Mouse (Mus musculus) spleen, postnatal 10 days (tissue): ENCODE results near the gene Fignl2.
A peak's percentile ranks its signal among the peaks of the same experiment; 100 is the strongest.

Experiments
- DNase-seq, 2 experiments: peaks; one replicate each; pipeline ENCODE4 v3.0.0; 2021 to 2022; ENCODE audit warnings: low spot score in 2 of 2

Fignl2 gene

DNA sequence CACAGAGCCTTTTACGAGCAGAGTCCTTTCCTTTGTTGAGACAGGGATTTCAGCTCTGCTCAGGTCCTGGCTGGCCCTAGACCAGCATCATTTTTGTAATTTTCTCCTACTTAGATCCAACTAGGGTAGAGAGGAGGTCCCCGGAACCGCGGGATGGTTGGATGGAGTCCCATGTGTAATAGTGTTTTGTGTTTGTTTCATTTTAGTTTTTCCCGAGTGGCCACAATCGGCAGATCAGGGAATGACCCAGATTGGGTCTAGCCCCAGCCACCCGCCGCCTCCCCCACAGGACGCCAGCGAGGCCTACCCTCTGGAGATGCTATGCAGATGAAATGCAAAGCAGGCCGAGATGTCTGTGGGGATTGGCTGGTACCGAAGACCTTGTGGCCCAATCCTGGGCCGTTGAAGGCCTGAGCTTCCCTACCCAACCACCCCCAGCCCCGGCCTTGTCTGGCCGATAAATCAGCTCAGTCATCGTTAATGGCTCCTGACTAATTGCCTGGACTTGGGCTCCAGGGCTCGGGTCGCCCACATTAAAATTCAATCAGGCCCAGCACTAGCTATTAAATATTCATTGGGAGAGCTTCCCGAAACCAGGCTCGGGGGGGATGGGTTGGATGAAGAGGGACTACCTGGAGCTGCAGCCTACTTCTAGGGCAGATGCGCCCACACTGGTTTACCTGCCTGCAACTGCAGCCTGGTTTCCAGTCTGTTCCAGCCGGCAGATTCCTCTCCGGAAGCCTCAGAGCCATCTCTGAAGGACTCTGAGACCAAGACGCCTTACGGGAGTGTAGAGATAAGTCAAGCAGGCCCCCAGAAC lies 14.7 kb upstream of the Fignl2 start:
- DNase-seq: no peak

DNA sequence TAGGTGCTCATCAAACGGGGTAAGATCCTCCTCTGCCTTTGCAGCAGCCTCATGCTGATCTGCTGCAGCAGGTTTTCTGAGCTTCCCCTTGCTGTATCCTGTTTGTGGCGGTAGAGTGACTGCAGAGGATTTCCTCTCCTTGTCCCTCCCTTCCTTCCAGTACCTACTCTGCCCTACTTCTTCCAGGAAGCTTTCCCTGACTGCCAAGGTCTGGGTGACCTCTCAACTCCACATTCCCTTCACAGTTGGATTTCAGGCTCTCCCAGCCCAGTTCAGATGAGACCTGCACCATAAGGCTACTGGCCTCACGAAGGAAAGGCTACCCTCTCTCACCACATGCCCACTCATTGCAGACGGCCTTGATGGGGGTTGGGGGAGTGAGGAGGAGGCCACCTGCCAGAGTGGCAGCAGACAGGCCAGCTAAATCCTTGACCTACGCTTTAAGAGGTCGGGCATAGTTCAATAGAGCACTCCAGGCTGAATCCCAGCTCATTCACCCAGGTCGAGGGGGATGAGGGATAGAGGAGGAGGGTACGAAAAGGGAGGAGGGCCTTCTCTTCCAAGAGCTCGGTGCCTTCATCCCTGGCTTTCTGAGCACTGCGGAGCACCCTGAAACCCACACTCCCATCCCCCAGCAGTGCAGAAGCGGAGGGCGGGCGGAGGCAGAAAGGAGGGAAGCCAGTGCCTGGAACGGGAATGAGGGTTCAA lies 13.9 kb upstream of the Fignl2 start:
- no peak for DNase-seq

DNA sequence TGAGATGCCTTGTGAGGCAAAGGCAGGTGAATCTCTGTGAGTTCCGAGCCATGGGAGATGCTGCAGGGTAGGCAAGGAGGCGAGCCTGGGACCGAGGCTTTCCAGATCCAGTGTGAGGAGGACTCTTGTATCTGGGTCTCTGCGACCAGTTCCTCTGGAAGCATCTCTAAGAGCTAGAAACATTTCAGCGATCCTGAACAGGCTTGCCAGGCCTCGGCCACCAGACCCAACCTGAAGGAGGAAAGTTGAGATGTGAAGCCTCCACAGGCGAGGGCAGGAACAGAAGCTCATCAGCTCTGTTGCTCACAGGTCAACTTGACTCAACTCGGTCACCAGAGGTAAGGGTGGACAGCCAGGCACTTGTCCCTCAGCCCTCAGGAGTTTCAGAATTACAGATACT lies 13.2 kb upstream of the Fignl2 start:
- no peak for DNase-seq

DNA sequence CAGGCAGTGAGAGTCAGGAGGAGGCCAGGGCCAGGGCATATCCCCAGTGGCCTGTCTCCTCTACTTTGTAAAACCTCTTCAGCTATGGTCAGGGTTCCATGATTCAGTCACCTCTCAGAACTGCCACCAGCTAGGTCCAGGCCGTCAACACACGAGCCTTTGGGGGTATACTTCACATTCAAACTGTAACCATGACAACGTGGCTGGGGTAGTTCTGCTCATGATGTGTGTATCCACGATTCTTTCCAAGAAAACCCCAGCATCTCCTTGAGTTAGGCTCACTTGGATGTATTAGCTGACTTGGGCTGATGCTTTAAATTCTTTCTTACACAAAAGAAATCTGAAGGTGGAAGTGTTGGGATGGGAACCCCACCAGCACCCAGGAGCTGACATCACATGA lies 9.9 kb upstream of the Fignl2 start:
- no peak for DNase-seq

DNA sequence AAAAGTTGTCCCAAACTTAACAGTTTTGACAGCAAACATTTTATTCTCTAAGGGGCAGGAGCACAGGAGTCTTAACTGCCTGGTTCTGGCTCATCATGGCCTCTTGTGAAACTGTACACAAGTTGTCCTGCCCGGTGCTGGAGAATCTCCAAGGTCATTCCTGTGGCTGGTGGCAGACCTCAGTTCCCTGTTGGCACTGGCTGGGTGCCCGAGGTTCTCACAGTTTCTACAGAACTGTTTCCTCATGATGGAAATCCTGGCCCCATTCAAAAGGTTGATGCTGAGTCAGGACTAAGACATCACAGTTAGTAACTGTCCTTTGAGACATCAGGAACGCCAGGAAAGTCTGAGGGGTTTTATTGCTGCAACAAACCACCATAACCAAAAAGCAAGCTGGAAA lies 8.6 kb upstream of the Fignl2 start:
- no peak for DNase-seq

DNA sequence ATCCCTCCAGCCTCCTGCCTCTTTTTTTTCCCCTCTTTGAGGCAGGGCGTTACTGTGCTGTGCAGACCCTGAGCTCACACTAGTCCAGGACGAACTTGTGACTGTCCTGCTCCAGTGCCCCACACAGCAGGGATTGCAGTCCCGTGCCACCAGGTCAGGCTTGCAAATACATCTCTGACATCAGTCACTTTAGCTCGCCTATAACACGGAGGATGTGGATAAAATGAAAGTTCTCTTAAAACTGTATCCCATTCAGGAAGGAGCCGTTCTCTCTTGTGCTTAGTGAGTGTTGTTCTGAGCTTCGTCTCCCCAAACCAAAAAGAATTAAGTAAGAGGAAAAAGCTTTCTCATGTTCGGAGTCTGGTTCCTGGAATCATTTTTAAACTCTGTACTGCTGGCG lies 8.1 kb upstream of the Fignl2 start:
- DNase-seq: no peak

DNA sequence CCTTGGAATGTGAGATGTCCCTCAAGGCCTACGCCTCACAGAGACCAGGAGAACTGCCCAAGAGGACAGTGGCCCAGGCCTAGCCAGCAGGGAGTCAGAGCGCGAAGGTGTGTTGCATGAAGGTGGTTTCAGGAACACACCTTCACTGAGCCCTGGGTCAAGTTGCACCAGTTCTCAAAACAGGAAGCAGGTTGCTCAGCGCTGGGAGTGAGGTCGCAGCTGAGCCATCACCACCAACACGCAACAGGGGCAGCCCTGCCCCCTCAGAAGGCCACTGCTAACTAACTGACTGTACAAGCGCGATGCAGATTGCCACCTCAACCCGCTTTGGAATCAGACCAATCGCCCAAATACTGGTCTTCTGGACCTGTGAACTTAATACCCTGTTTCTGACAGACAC lies 6.1 kb upstream of the Fignl2 start:
- no peak for DNase-seq

DNA sequence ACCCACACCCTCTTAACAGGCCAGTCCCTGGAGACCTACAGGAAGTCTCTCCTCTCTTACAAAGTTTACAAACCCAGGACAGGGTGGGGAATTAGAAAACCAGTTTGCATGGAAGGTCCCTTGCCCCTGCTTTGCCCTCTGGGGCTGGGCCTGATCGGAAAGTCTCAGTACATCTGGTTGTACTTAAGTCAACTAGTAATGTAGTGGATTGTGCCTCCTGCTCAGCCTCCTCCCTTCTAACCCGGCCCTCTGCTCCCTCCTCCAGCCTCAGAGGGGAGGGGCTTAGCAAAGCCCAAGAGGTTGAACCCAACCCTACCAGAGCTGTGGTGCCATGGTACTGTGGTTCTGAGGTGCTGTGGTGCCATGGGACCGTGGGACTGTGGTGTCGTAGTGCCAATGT lies 3.9 kb upstream of the Fignl2 start:
- no peak for DNase-seq

DNA sequence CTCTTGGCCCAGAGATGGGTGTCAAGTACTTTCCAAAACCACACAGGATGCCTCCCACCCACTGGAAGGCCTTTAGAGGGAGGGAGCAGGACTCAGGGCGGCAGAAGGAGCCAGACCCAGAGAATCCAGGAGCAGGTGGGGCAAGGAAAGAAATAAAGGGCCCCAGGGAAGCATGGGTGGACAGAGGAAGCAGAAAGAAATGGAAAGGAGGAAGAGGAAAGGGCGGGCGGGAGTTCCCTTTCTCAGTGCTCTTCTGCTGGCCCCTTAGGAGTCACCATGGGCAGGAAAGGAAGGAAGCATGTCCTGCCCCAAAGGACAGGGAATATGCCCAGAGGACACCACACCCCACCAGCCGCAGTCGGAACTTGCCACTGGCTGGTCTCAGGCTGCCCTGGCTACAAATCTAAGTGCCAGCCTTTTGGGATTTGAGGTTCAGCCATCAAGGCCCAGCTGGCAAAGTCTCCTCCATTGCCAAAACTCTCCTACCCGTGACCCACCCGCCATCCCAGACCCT lies 2.7 kb upstream of the Fignl2 start:
- no peak for DNase-seq

DNA sequence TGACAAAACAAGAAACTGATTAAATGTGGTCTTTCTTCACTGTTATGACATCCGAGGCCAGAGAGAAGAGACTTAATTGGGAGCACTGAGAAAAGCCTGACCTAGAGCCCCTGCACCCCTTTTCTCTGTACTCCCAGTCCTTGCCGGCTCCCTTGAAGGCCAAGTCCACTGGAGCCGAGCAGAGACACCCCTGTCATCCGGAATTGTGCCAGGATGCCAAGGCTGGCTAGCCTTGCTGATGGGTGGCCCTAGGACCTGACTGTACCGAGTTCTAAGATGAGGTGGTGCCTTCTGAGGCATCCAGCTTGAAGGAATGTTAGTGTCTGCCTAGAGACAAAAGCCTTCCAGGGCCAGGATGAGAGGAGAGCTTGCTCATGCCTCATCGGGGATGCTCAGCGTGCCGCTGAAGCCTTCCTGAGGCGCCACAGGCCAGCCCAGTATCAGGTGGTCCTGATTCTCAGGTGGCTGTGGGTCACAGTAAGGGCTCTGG lies 1.7 kb upstream of the Fignl2 start:
- no peak for DNase-seq

DNA sequence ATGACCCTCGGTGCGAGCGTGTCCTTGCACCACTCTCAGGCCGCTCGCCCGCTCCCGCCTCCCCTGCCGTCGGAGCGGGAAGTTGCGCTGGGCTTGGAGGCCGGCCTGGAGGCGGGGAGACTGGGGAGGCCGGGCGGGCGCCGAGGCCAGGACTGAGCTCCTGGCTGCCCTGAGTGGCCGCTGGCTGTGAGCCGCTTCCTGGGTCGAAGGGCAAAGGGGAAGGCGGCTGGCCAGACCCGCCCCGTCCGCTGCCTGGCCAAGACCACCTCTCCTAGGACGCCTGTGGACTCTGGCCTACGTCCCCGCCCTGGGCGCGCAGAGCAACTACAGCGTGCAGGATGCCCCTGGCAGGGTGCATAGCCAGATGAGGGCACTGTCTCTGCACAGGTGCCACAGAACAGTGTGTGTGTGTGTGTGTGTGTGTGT lies 377 bp upstream of the Fignl2 start:
- peak; percentile 9 to 49 for DNase-seq

DNA sequence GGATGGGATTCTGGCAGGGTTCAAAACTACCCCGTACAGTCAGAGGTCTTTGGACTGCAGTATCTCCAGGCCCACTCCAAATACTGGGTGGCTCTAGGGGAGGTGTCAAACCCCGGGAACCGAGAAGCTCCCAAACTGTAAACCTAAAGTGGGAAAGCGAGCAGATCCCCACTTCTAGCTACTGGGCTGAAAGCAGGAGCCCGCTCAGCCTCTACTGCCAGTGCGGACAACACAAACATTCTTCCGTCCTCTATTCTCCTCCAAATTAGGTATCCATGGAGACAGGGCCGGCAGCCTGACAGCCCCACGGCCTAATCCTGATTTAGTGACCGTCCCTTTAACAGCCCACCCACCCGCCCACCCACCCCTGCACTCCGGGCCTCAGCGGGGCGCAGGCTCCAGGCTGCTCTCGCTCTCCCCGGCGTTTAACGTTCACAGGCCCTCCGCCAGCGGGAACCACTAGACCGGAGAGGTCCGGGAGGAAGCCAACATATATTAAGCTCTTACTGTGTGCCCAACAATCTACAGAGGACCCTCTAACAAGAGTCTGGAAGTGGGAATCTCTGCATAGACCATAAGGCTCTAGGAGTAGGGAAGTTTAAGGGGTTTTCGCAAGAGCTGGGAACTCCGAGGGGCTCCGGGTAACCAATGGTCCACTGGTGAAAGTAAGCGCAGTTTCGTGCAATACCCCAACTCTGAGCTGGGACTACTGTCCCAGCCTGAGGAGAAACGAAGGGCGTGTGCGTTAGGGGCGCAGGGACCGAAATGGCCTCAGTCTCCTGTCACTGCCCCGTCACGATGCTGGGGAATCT lies 1.2 kb downstream of the Fignl2 start:
- DNase-seq: no peak

DNA sequence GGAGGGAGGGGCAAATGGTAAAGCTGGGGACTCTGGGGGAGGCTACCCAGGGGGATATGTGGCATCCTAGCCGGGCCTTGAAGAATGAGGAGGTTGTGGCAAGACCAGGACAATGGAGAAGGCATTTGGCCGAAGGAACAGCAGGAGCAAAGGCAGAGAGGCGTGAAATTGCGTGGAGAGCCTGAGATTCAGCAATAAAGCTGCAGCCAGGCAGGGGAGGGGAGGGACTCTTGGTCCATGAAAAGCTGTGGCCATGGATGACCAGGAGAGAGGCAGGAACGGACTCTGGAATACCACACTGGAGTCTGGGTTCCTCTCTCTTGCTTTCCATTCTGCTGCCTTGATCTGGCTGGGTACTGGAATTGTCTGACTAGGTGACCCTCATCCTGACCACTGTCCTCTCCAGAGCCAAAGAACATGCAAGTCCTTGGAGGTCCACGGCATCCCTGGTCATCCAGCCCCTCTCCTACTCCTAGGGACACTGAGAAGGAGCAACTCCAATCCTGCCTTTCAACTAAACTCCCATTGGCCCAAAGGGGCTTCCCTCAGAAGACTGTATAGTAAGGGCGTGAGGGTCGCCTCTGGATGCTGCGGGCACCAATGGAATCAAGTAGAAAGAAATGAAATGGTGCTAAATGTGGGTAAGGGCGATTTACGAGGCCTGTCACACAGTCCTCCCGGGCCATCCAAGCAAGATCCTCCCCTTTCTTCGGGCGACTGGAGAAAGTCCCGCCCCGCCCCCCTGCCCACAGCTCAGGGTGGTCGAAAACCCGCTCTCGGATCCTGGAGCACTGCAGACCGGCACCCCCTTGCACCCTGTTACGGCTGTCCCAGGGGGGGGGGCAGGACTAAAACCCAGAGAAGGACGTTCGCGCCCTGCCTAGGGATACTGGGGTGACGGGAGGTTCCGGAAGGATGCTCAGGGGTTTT lies 2.0 kb downstream of the Fignl2 start:
- no peak for DNase-seq

DNA sequence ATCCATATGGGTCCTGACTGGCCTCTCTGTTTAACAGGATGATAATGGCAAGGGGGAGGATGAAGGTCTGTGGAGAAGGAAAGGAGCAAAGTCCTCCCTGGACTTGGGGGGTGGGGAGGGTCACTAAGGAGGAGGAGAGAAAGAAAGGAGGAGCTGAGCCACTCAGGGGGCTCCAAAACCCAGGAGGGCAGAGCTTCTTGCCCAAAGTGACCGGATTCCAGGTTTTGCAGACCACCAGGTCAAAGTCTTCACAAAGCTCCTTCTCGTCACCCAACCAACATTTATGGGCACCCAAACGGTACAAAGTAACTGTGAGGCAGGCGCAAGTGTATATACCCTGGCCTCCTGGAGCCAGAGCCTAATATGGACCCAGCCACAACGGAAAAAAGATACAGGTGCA lies 2.7 kb downstream of the Fignl2 start:
- no peak for DNase-seq

DNA sequence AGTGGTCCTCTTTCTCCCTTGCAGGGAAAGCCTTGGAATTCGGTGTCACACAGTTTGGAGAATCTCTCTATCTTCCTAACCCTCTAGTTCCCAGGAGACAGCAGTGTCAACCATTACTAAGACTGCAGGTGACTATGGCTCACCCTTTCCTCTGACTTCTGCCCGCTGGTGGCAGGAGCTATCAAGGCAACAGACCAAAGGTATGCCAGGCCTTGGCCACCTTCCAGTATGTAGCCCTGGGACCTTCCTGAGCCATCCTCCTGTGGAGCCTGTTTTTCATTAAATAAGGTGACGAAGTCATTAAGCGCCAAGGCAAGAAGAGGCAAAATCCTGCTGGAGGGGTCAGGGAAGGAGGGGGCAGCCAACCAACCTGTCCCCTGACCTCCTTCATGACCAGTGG lies 3.2 kb downstream of the Fignl2 start:
- DNase-seq: no peak

DNA sequence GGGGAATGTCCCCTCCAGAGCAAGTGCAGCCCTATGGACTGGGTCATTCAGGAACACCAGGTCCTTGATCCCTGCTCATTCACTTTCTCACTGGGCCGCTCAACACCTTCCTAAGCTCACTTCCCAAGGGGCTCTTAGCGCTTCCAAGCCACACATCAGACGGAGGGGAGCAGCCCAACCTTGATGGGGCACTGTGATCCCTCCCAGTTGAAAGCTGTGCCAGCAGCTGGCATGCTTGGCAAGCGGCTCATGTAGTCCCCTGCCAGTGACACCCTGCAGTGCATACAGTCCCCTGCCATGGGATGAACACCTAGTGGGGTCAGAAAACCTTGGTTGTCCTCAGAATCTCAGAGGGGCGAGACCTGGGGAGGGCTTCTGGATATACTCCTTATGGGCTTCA lies 4.3 kb downstream of the Fignl2 start:
- DNase-seq: no peak

DNA sequence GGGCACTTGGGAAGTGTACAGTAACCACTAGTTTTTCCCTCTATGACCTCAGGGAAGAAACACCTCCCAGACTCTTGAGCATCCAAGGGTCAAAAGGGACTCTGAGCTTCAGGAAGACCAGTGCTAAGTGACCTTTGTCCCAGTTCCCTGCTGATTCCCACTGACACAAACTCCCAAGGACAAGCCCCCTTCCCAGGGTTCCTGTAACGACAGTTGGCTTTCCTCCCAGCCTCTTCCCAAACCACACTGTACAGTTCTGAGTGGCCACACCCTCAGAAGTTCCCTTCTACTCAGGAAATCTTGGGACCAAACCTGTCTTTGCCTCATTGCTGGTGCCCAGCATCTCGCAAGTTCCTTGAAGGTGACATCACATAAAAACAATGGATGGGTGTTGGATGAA lies 5.6 kb downstream of the Fignl2 start:
- no peak for DNase-seq

DNA sequence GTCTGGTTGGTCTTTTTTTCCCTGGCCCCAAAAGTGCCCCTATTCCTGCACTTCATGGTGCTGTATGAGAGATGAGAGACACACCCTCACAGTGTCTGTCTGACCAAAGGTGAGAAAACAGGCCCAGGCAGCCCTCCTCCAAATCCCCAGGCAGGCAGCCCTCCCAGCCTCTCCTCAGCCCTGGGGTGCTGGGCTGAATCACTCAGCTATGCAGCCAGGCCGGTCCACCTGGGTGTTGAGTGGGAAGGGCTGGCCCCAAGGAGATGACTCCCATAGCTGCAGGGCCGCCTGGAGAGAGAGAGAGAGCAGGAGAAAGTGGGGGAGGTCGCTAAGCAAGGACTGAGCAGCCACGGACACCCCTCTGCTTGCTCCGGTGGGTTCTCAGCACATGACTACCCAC lies 7.6 kb downstream of the Fignl2 start:
- DNase-seq: no peak

DNA sequence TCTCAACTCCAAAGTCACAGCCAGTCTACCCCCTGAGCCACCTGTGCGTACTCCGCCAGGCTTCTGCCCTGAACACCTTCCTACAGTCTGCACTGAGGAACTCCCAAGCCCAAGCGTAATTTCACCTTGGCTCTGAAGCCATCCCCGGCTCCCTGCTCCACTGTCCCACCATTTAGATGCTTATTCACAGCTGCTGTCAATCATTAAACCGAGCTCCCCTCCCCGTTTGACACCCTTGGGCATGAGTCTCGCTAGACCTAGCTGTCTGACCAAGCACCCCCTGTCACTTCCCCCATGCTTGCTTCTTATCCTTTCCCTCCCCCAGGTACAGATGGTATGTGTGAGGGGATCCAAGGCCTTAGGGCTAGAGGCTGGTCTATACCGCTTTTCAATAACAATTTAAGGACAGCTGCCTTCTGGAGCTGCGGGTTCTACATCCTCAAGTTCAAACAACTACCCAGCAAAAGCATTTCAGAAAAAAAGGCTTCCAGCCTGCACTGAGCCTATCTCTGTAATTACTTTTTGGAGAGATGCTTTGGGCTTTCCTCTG lies 8.7 kb downstream of the Fignl2 start:
- DNase-seq: no peak

DNA sequence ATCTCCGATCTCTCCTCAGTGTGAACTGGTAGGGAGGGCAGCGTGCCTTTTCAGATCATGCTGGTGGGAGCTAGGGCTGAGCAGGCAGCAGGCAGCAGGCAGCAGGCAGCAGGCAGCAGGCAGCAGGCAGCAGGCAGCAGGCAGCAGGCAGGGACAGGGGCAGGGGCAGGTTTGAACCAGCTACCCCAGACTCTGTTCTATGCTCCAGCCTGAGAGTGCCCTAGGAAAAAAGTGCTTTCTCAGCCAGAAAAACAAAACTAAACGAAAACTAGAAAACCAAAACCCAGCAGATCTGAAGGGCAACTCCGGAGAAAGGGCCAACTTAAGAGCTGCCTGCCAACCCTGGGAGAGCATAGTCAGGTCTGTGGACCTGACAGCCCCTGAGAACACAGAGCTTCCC lies 9.7 kb downstream of the Fignl2 start:
- no peak for DNase-seq

DNA sequence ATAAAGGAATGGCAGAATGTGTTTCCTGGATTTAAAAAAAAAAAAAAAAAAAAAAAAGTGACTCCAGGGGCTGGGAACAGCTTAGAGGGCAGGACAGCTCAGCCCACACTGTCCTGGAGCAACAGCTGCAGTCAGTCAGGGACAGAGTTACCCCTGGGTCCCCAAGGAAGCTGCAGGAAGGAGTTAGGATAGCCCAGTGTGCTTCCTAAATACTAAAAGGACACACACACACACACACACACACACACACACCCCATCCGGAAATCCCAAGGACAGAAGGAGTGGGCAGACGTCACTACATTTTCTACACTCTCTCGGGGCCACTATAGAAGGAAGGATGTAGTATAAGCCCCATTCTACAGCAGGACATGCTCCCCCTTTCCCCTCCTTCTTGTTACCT lies 10.3 kb downstream of the Fignl2 start:
- DNase-seq: no peak
